Mouse (Mus musculus) neutrophil, adult 5-6 weeks (primary cell): Measurements from ENCODE around the gene Thumpd3. TPM values are rescaled to one million over a fixed set of nuclear protein-coding genes. Genes with fewer than 3 reads are reported as not detected.
A peak's percentile ranks its signal among the peaks of the same experiment; 100 is the strongest.

Experiments
- ATAC-seq: fragments of 151-379, 151-347 bp; 2 replicates; pipeline ENCODE4 v1.8.0; 2017; ENCODE audit warnings: mild to moderate bottlenecking, moderate TSS enrichment; ENCODE audit not compliant: insufficient number of reproducible peaks, poor library complexity, low FRiP score, severe bottlenecking; ENCODE audit errors: extremely low read depth
- total RNA-seq: library from RNA; stranded (forward); fragments of 200-1000 nt; gene quantifications from 2 replicates; pipeline ENCODE4 v1.2.3, GENCODE M21; 2017

Gene Thumpd3
- total RNA-seq, 1 experiment from 2014 or later, result 55.4 TPM

DNA sequence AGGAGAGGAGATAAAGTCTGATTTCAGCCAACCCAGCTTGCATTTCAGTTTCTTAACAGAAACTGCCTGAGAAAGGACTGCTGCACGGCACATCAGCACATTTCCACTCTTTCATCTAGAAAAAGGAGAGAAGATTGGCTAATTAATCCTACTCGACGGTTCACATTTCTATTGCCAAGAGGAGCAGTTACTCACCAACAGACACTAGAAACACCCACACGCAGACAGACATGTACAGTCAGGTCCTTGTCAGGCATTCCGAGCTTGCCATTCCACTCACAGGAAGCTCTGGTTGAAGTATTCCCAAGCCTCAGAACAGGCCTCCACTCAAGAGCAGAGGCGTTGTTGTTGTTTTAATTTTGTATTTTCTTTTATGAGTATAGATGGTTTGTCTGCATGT is 11.6 kb upstream of the Thumpd3 start:
- ATAC-seq, result no peak

DNA sequence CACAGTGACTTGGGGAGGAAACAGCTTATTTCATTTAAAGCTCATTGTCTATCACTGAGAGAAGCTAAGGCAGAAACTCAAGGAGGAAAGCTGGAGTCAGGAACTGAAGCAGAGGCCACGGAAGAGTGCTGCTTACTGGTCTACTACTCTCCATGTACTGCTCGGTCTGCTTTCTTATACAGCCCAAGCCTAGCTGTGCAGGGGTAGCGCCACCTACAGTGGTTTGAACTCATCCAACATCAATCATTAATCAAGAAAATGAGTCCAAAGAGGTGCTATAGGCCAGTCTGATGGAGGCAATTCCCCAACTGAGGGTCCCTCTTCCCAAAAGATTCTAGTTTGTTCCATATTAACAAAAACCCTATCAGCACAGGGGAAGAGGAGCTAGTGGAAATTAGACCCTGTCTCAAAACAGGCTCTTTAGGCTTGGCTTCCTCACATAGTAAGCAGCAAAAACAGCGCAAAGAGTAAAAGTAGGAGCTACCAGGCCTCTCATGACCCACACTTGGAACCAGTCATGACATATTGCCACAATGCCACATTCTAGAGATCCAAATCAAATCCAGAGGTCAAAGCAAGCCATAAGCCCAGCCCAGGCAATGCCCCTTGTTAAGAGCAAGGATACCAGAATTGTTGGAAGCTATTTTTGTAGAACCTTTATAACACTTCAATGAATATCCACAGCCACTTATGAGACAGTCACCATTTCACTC is 9.4 kb upstream of the Thumpd3 start:
- no peak for ATAC-seq

DNA sequence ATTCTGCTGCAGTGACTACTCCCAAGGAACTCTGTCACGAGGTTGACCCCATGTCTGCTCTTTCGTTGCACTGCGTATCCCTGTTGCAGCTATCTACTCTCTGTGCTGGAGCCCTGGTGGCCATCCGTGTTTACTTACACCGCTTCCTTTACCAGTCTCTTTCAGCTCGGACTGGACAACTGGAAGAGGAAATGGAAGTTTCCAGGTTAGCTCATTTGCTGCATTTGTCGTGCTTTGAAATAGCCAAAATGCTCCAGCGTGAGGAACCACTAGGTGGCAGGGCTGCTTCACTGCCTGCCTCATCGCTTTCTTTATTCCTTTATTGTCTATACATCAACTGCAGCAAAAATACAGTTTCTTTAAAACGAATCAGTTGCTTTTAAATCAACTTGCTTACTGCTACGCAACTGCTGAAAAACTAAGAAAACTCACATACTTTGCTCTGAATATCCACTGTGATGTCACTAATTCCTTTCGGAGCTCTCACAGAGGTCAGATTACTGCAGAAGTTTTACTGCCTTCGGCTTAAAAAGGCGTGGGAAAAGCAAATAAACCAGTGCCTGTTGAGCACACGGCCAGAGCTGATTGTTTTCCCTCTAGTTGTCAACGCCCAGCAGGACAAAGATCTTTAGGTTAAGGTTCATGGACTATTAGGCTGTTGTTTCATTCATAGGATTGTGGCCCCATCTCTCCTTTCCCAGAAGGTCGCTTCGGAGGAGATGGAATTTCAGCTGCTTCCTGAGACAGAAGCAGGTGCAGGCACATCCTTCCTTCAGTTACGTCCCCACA is 7.9 kb upstream of the Thumpd3 start:
- ATAC-seq, result peak; percentile 87

DNA sequence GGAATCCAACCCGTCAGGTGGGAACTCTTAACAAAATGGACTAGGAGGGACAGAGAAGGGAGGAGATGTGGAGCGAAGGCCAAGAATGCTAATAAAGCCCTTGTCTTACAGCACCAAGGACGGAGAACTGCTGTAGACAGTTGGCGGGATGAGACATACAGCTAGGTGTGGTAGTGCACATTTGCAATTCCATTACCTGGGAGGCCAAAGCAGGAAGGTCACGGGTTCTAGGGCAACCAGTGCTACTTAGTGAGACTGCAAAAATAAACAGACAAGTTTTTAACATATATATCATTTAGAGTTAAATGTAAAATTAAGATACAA is 7.3 kb upstream of the Thumpd3 start:
- no peak for ATAC-seq

DNA sequence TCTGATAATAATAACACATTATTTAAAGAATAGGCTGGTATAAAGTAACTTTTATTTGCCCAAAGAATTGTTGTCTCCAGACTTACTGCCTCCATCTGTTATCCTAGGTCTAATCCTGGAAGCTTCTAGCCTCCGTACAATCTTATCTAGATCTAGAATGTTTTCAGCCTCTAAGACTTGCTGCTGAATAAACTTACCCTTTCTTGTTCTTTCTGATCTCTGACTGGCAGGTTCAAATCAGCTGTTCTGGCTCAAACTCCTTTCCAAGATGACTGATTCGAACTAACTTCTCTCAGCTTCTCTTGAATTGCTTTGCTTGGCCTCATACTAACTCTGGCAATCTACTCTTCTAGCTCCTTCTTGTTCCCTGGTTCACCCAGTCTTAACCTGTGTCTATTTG is 5.7 kb upstream of the Thumpd3 start:
- ATAC-seq, result no peak

DNA sequence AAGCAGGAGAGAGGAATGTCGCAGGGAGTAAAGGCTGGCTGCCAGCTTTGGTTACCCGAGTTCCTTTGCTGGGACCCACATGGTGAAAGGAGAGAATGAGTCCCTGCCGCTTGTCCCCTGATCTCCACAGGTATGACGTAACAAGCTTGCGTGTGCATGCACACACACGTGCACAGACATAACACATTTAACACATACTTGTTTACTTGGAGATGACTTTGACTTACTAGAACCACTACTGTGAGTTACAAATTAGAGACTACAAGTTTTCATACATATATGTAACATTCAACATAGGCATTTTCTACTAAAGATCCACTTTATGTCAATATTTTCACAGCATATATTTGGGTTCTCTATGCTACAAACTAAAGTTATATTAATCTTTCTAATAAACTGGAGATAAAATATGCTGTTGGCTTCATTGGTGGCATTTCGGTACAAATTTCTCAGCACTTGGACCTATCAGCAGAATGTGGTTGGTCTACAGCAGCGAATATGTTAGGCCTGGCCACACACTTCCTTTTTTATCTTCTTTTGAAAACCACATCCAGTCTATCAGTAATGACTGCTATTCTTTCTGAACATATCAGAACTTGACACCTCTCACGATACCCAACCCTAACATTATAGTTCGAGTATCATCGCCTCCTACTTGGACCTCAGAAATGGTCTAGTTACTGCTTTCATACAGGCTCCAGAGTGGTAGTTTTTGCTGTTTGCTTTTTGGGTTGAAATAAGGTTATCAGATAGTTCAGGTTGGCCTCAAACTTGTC is 4.6 kb upstream of the Thumpd3 start:
- no peak for ATAC-seq

DNA sequence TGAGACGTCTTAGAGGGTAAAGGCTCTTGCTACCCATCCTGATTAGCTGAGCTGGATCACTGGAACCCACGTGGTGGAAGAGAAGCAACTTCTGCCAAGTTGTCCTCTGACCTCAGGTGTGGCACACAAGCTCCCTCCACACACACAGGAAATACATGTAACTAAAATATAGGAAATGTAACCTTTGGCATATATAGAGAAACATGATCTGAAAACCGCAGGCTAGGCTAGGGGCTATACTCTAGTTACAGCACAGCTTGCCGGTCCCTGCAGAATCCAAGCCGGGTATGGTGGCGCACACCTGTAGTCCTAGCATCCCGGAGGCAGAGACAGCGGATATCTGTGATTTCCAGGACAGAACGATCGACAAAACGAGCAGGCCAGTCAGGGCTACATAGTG is 450 bp upstream of the Thumpd3 start:
- no peak for ATAC-seq

DNA sequence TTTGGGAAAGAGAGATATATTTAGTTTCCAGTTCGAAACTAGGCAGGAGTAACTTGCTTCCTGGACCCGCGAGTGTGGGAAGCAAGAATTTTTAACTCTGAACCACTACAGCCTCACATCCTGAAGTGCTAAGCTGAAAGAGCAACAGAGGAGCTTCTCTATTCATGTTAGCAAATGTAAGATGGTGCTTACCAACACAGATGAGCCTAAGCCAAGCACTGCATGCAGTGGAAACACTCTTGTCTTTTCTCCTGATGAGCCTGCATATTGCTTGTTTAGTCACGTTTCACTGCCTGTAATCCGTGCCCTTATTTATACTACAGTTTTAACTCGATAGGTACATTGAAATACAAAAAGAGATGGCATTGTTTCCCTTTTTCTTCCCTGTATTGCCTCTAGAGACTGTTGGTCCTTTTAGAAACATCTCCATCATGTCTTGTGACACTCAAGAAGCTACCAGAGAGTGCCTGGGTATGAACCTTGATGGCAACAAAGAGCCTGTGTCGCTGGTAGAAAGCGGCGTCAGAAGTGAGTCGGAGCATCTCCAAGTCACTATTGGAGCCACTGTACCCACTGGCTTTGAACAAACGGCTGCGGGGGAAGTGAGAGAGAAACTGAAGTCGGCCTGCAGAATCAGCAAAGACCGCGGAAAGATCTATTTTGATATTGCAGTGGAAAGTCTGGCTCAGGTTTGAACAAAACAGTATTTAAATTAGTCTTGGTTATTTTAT is 1.2 kb downstream of the Thumpd3 start:
- no peak for ATAC-seq

DNA sequence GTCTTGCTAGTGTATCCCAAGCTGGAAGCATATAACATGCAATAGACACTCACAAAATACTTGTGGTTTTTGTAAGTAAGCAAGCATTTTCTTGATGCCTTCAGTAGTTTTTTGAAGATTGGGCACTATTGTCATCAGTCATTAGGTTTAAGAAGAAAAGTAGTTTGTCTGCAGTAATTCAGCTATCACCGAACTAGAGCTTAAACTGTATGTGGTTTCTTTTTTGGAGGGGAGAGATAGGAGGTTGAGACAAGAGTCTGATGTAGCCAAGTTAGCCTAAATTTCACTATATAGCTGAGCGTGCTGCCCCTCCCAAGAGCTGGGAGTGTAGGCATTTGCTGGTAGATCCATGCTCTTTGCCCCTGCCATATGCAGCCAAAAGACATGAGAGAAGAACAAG is 2.3 kb downstream of the Thumpd3 start:
- no peak for ATAC-seq

DNA sequence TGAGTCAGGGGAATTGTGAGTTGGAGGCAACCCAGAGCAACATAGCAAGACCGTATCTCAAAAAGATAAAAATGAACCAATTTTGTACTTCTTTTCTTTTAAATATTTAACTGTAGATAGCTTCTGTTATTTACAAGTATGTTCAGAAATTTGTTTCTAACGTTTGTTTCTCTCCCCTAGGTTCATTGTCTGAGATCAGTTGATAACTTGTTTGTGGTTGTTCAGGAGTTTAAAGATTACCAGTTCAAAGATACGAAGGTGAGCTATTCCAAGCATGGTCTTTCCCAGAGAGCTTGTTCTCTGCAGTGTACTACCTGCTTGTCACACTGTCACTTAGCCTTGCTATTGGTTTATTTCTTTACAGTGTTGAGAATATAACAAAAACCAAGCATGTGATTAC is 3.1 kb downstream of the Thumpd3 start:
- ATAC-seq, result no peak

DNA sequence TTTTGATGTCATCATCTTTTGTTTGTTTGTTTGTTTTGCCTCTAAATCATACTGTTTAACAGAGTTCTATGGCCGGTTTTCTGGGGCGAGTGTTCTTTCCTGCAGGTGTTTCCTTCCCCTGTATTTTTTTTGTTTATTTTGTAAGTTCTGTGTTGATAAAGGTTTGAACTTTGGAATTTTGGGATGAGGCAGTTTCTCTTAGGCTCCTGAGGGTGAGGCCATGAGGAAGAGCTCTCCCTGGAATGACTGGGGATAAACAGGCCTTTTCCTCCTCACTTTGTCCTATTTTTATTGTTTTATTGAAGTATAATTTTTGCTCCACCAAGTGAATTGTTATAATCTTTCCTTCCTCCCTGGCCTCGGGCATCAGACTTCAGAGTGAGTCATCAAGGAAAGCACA is 6.9 kb downstream of the Thumpd3 start:
- no peak for ATAC-seq

DNA sequence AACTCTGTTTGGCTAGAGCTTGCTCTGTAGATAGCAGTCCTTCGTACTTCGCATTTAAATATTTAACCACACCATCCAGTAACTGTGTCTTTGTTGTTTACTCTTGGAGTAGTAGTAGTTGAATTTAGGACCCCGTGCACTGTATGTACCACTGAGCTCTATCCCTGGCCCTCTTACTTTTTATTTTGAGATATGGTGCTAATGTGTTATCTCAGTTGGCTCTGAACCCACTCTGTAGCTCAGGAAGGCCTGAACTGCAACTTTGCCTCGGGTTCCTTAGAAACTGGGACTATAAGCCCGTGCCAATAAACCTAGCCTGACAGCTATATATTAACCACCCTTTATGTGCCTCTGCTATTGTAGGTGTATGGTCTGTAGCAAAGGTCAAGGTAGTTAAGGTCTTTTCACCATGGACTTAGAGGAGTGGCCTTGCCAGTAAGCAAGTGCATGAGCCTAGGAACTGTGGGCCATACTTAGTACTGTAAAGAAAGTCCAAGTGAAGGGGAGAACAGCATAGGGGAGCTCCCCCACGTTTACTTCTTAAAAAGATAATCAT is 8.6 kb downstream of the Thumpd3 start:
- no peak for ATAC-seq

DNA sequence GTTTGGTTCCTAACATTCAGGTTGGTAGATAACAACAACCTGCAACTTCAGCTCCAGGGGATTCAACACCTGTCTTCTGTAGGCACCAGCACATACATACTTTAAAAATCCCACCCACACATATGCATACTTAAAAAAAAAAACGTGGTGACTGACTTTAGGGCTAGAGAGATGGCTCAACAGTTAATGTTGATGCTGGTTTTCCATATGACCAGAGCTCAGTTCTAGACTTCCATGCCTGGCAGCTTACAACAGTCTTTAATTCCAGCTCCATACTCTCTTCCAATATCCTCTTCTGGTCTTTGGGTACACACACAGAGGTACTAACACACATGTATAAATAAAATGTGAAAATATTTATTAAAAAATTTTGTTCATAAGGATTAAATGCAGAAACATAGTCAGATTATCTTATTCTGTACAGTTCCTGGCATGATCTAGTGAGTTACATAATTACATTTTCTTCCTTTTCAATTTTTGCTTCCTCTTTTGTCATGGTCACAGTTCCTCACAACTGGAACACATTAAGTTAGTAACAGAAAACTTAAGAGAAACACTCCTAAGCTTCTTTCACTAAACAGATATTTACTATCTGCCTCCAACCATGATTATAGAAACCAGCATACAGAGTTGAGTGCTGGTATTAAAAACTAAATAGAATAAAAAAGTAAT is 15.0 kb downstream of the Thumpd3 start:
- ATAC-seq, result no peak

DNA sequence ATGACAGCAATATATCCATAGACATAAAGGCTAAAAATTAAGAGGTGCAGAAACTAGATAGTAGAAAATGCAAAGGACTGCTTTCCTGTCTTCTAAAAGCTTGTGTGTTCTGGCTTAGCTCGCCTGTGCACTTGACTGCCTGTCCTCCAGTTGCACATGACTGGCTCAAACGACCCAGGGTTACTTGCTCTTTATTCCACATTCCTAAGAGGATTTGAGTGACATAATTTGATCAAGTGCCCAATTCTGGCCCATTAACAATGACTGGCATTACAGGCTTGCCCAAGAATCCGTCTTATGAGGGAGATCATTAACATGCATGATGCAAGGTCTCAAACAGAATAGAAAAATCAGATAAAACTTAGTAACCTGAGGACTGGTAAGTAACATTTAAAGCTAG is 16.2 kb downstream of the Thumpd3 start:
- no peak for ATAC-seq

DNA sequence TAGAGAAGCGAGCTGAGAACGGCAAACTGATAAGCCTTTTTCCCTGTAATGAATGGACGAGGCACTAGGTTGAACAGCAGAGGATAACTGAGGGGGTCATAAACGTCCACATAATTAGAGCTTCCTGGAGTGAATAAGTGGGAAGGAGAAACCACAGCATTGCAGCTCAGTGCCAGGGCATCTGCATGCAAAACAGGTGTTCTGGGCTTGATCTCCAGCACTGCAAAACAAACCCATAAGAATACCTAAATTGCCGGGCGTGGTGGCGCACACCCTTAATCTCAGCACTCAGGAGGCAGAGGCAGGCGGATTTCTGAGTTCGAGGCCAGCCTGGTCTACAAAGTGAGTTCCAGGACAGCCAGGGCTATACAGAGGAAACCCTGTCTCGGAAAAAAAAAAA is 17.3 kb downstream of the Thumpd3 start:
- no peak for ATAC-seq

DNA sequence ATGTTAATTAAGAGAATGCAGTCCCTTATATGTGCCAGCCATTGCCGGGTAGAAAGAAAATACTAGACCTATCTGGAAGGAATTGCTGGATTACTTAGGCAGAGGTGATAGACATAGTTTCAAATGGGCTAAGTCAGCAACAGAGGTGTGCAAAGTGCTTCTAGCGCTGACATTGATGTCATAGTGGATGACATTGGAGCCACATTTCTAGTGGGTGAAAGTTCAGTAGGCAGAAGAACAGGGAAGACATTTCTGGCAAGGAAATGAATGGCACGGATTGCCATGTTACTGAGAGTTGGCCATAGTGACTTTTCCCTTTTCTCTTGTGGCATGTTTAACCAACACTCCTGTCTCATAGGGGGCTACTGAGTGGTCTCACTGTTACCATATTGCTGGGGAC is 19.2 kb downstream of the Thumpd3 start:
- ATAC-seq, result no peak

DNA sequence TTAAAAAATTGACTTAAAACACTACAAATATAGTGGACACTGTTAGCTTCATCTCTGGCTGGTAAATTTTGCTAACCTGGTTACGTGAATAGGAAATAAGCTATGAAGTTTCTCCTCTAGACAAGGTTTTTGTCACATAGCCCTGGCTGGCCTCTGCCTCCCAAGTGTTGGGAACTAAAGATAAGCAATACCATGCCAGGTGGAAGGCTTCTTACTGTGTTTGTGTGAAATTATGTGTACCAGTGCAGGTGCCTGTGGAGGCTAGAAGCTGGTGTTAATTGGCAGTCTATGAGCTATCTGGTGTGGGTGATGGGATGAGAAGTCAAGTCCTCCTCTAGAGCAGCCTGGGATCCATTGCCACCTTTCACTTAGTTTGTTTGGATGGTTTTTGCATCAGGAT is 23.1 kb downstream of the Thumpd3 start:
- no peak for ATAC-seq

DNA sequence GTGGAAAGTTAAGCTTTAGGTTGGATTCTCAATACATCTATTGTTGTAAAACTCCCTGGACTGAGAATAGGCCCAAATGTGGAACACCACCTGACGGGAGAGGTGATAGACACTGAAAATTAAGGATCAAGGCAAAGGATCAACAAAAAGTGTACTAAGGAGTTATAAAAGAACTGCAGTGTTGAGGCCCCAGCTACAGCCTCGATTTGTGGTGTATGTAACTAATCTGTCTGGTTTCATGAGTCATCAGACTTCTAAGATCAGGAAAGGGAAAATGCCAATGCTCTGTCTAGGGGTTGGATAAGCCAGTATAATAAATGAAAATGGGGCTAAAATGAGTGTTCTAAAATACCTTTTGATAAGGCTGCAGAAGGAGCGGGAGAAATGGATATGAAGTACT is 29.2 kb downstream of the Thumpd3 start:
- ATAC-seq, result no peak
